18 mouse cellular contexts compared by ENCODE assay signal in genomic region chr19:46307781-46308180, GRCm38 (mm10). TPM values are rescaled to one million over a fixed set of nuclear protein-coding genes. Genes with fewer than 3 reads are reported as not detected.
DNase-seq lines count a peak whose midpoint lies in the region; ATAC-seq and TF ChIP-seq lines count a peak whose summit lies in the region.
"Had no signal": no experiment of that assay in that cellular context is flagged by ENCODE, and none has a peak within 500 bp of the region (broad histone marks: within the 10 kb centered on the region; RNA-seq: fewer than 3 reads in every experiment).

No protein-coding gene starts in this region.

- no peak for ATAC-seq in liver, embryonic 12.5 days
- ATAC-seq in liver, postnatal 0 days, result no peak
- ATAC-seq: forebrain, embryonic 14.5 days; intestine, embryonic 15.5 days had no signal

- intact Hi-C loops in gastrocnemius, postnatal 36 days (cut with DNase I), result loop anchor here (5.0 kb wide), 1 partner anchor 220 kb away; no protein-coding TSS in a partner anchor

- no peak overlapping the region for H3K9ac ChIP-seq in liver, embryonic 12.5 days
- no peak overlapping the region for H3K9ac ChIP-seq in liver, postnatal 0 days (replicated peaks)
- H3K9ac ChIP-seq: hindbrain, embryonic 14.5 days; intestine, embryonic 15.5 days; liver, embryonic 15.5 days; neural tube, embryonic 12.5 days had no signal

- no peak for TF ChIP-seq EP300 in liver, postnatal 0 days (IDR thresholded peaks at IDR 0.05; ENCODE audit: low read depth)

- H3K4me2 ChIP-seq in liver, embryonic 12.5 days, result no peak overlapping the region
- H3K4me2 ChIP-seq in liver, postnatal 0 days (ENCODE audit: low read depth, low read length), result no peak overlapping the region

- H3K4me1 ChIP-seq in liver, embryonic 12.5 days, result peaks cover 57% of the 10 kb centered on the region
- H3K4me1 ChIP-seq in liver, postnatal 0 days (ENCODE audit: insufficient read depth), result peaks cover 22% of the 10 kb centered on the region

- WGBS in liver, embryonic 12.5 days (ENCODE audit: insufficient replicate concordance), result 80% methylated on average over 16 of the region's 16 CpGs
- WGBS in liver, postnatal 0 days (ENCODE audit: insufficient replicate concordance), result 89% methylated on average over 16 of the region's 16 CpGs

- peaks cover 40% of the 10 kb centered on the region for H3K36me3 ChIP-seq in liver, embryonic 12.5 days
- peaks cover 20% of the 10 kb centered on the region for H3K36me3 ChIP-seq in liver, postnatal 0 days (replicated peaks; ENCODE audit: insufficient read depth, low read length)

- TF ChIP-seq CTCF in liver, postnatal 0 days (IDR thresholded peaks at IDR 0.05; ENCODE audit: low read depth), result no peak

- H3K27ac ChIP-seq in liver, embryonic 12.5 days, result no peak overlapping the region
- H3K27ac ChIP-seq in liver, postnatal 0 days (ENCODE audit: low read depth), result no peak overlapping the region
- H3K27ac ChIP-seq: hindbrain, embryonic 14.5 days; intestine, embryonic 15.5 days; kidney, embryonic 15.5 days; left cerebral cortex, adult 2 months; liver, embryonic 15.5 days; neural tube, embryonic 12.5 days had no signal

- no peak overlapping the region for H3K4me3 ChIP-seq in liver, embryonic 12.5 days
- no peak overlapping the region for H3K4me3 ChIP-seq in liver, postnatal 0 days (ENCODE audit: low read depth, low read length)
- H3K4me3 ChIP-seq: intestine, embryonic 15.5 days; left cerebral cortex, adult 2 months had no signal

- no peaks in the 10 kb centered on the region for H3K9me3 ChIP-seq in liver, embryonic 12.5 days (replicated peaks)
- H3K9me3 ChIP-seq in liver, postnatal 0 days (ENCODE audit: low read length), result no peaks in the 10 kb centered on the region
- H3K9me3 ChIP-seq: intestine, embryonic 15.5 days; kidney, embryonic 15.5 days; liver, embryonic 15.5 days; neural tube, embryonic 12.5 days had no signal

- DNase-seq in gastrocnemius, postnatal 10 days, result peak; percentile 8
- DNase-seq in gastrocnemius, postnatal 36 days, result no peak
- DNase-seq in liver, result peak; percentile 3
- peak; percentile 8 for DNase-seq in thymus, postnatal 4 days
- DNase-seq in thymus, postnatal 0 days (ENCODE audit: low spot score), result no peak
- DNase-seq in liver, postnatal 0 days, result peak; percentile 11
- DNase-seq in natural killer cell, adult 2 months (ENCODE audit: low spot score in 2 of 2), result no peak
- DNase-seq: heart, postnatal 14 days; lung, postnatal 14 days; thymus, adult 2 months had no signal

- H3K27me3 ChIP-seq in liver, embryonic 12.5 days (replicated peaks), result peaks cover 39% of the 10 kb centered on the region
- H3K27me3 ChIP-seq in liver, postnatal 0 days (ENCODE audit: insufficient read depth, low read length), result no peaks in the 10 kb centered on the region
- H3K27me3 ChIP-seq: intestine, embryonic 15.5 days had no signal

RNA-seq across cellular contexts. Expression of gene Nfkb2, which starts 3.7 kb away (rescaled TPM):
- 10 to 100 TPM; 10.4 to 14.3 TPM for total RNA-seq in gastrocnemius, postnatal 10 days (2021)
- total RNA-seq in gastrocnemius, postnatal 36 days (2021), result 1 to 10 TPM; 7.3 to 8.6 TPM
- polyA plus RNA-seq in liver, embryonic 12.5 days (2016; fragmentation: Nextera tagmentation; extraction: Ambion mirVana), result 5.6 and 6.1 TPM in 2 replicates
- polyA plus RNA-seq in thymus, postnatal 0 days (2015; fragmentation: Nextera tagmentation; extraction: Ambion mirVana), result 29.1 and 31.3 TPM in 2 replicates
- 2.9 and 3.5 TPM in 2 replicates for polyA plus RNA-seq in liver, postnatal 0 days (2015; fragmentation: Nextera tagmentation; extraction: Ambion mirVana)

RNA-seq across cellular contexts. Expression of gene Psd, which starts 19.2 kb away (rescaled TPM):
- 1 to 10 TPM; 2.2 to 2.6 TPM for total RNA-seq in gastrocnemius, postnatal 10 days (2021)
- total RNA-seq in gastrocnemius, postnatal 36 days (2021), result under 1 TPM; 0.51 to 0.62 TPM
- polyA plus RNA-seq in liver, embryonic 12.5 days (2016; fragmentation: Nextera tagmentation; extraction: Ambion mirVana), result 10.7 and 11.3 TPM in 2 replicates
- 4.6 and 5.3 TPM in 2 replicates for polyA plus RNA-seq in thymus, postnatal 0 days (2015; fragmentation: Nextera tagmentation; extraction: Ambion mirVana)
- polyA plus RNA-seq in liver, postnatal 0 days (2015; fragmentation: Nextera tagmentation; extraction: Ambion mirVana), result 1.9 and 2.0 TPM in 2 replicates

RNA-seq across cellular contexts. Expression of gene Fbxl15, which starts 20.2 kb away (rescaled TPM):
- total RNA-seq in gastrocnemius, postnatal 10 days (2021), result 1 to 10 TPM; 2.7 to 3.7 TPM
- 1 to 10 TPM; 2.7 to 2.9 TPM for total RNA-seq in gastrocnemius, postnatal 36 days (2021)
- 13.4 and 13.5 TPM in 2 replicates for polyA plus RNA-seq in liver, embryonic 12.5 days (2016; fragmentation: Nextera tagmentation; extraction: Ambion mirVana)
- 8.3 and 9.1 TPM in 2 replicates for polyA plus RNA-seq in thymus, postnatal 0 days (2015; fragmentation: Nextera tagmentation; extraction: Ambion mirVana)
- 8.6 and 8.8 TPM in 2 replicates for polyA plus RNA-seq in liver, postnatal 0 days (2015; fragmentation: Nextera tagmentation; extraction: Ambion mirVana)

RNA-seq across cellular contexts. Expression of gene Cuedc2, which starts 30.7 kb away (rescaled TPM):
- total RNA-seq in gastrocnemius, postnatal 10 days (2021), result 10 to 100 TPM; 88.3 TPM
- 10 to 100 TPM; 55.9 to 56.4 TPM for total RNA-seq in gastrocnemius, postnatal 36 days (2021)
- 97.6 and 99.1 TPM in 2 replicates for polyA plus RNA-seq in liver, embryonic 12.5 days (2016; fragmentation: Nextera tagmentation; extraction: Ambion mirVana)
- polyA plus RNA-seq in thymus, postnatal 0 days (2015; fragmentation: Nextera tagmentation; extraction: Ambion mirVana), result 152 and 155 TPM in 2 replicates
- 52.4 and 53.8 TPM in 2 replicates for polyA plus RNA-seq in liver, postnatal 0 days (2015; fragmentation: Nextera tagmentation; extraction: Ambion mirVana)

RNA-seq across cellular contexts. Expression of gene Mfsd13a, which starts 33.1 kb away (rescaled TPM):
- 1 to 10 TPM; 1.2 to 1.5 TPM for total RNA-seq in gastrocnemius, postnatal 10 days (2021)
- 1 to 10 TPM in 1 of 2 experiments, under 1 TPM in 1; 0.79 to 1.1 TPM for total RNA-seq in gastrocnemius, postnatal 36 days (2021)
- 13.2 and 14.5 TPM in 2 replicates for polyA plus RNA-seq in liver, embryonic 12.5 days (2016; fragmentation: Nextera tagmentation; extraction: Ambion mirVana)
- 7.5 and 8.1 TPM in 2 replicates for polyA plus RNA-seq in thymus, postnatal 0 days (2015; fragmentation: Nextera tagmentation; extraction: Ambion mirVana)
- 3.4 and 3.9 TPM in 2 replicates for polyA plus RNA-seq in liver, postnatal 0 days (2015; fragmentation: Nextera tagmentation; extraction: Ambion mirVana)

Comparison
In these comparisons a context has a peak if more than half of its experiments do, and no peak if none do; other contexts are left out.
1. DNase-seq: peak in gastrocnemius, postnatal 10 days (single experiment), liver (single experiment), thymus, postnatal 4 days (single experiment) and liver, postnatal 0 days (single experiment); none in gastrocnemius, postnatal 36 days (0 of 2), thymus, postnatal 0 days (single experiment) and natural killer cell, adult 2 months (0 of 2).